Mouse (Mus musculus): ENCODE measurements at regions not wholly inside any gene's neighbourhood (a gene's known extent, or its start where the extent isn't known, plus 50 kb on each side); places are given as distances from the start of the nearest gene placed in this dataset.

GRCm38 (mm10) chr15:90082175-90082951 is 141.7 kb upstream of the Alg10b start:
- H3K27me3 ChIP-seq (replicated peaks; ENCODE audit: control insufficient read depth, insufficient read depth, low read length) = no peaks in the 10 kb centered on the region
- 63% methylated on average over 9 of the region's 9 CpGs for WGBS
- no peaks in the 10 kb centered on the region for H3K36me3 ChIP-seq (ENCODE audit: control insufficient read depth, insufficient read depth)
- no peak overlapping the region for H3K9ac ChIP-seq (ENCODE audit: low read depth, low read length)
- no peaks in the 10 kb centered on the region for H3K9me3 ChIP-seq (ENCODE audit: control insufficient read depth)
- no peaks in the 10 kb centered on the region for H3K4me1 ChIP-seq (replicated peaks; ENCODE audit: control insufficient read depth, insufficient read depth, low read length)
- no peak for ATAC-seq
- H3K4me2 ChIP-seq (replicated peaks; ENCODE audit: low read depth) = no peak overlapping the region
- no peak overlapping the region for H3K27ac ChIP-seq (ENCODE audit: low read depth, low read length)
- no peak overlapping the region for H3K4me3 ChIP-seq (ENCODE audit: low read depth, low read length)
- TF ChIP-seq CTCF (IDR thresholded peaks at IDR 0.05; ENCODE audit: low read depth) = no peak

DNA sequence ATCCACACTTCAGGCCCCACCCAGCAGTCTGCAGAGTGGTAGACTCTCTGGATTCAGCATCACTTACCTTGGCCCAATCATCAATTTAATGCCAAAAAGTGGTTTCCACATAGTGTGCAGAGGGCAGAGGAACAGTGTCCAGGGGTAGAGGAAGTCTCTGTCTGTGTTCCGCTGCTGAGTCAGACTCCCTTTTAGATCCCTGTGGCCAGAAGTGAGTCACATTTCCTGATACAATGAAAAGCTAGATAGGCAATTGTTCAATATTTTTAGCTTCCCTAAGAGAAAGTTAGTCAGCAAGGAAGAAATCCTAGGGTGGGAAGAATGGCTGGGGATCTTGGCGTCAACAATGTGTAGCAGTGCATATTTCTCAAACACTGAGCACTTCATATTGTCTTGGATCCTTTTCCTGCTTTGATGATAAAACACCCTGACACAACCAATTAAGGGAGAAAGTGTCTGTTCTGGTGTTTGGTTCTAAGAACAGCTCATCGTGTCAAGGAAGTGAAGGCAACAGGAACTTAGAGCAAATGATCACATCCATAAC is 114.6 kb upstream of the Alg10b start:
- no peak for ATAC-seq
- Histone ChIP-seq H3K9me3 (ENCODE audit: control insufficient read depth) (no peaks in the 10 kb centered on the region), H3K36me3 (ENCODE audit: control insufficient read depth, insufficient read depth) (no peaks in the 10 kb centered on the region), H3K27ac (ENCODE audit: low read depth, low read length) (no peak overlapping the region), H3K4me3 (ENCODE audit: low read depth, low read length) (no peak overlapping the region), H3K4me1 (replicated peaks; ENCODE audit: control insufficient read depth, insufficient read depth, low read length) (no peaks in the 10 kb centered on the region), H3K27me3 (replicated peaks; ENCODE audit: control insufficient read depth, insufficient read depth, low read length) (no peaks in the 10 kb centered on the region), H3K9ac (ENCODE audit: low read depth, low read length) (no peak overlapping the region), H3K4me2 (replicated peaks; ENCODE audit: low read depth) (no peak overlapping the region)
- WGBS = 77% methylated on average over 3 of the region's 3 CpGs
- no peak for TF ChIP-seq CTCF (IDR thresholded peaks at IDR 0.05; ENCODE audit: low read depth)

DNA sequence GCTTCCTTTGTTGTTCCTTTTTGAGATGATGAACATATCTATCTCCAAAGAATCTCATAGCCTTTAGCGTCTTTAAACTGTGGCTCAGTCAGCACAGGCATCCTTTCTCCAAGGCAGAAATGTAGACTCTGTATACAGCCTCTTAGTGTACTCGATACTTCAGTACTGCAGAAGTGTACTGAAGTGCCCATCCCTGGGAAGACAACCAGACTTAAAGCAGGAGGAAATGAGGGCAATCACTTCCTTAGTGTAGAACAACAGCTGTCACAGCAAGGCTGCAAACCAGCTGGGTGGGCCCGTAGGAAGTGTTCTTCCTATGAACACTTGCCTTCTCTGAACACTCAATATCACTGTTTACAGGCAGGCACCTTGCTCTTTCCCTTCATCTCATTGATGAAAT is 110.5 kb upstream of the Alg10b start:
- no peak for ATAC-seq
- Histone ChIP-seq H3K36me3 (ENCODE audit: control insufficient read depth, insufficient read depth) (no peaks in the 10 kb centered on the region), H3K4me1 (replicated peaks; ENCODE audit: control insufficient read depth, insufficient read depth, low read length) (no peaks in the 10 kb centered on the region), H3K4me3 (ENCODE audit: low read depth, low read length) (no peak overlapping the region), H3K9ac (ENCODE audit: low read depth, low read length) (no peak overlapping the region), H3K4me2 (replicated peaks; ENCODE audit: low read depth) (no peak overlapping the region), H3K27me3 (replicated peaks; ENCODE audit: control insufficient read depth, insufficient read depth, low read length) (no peaks in the 10 kb centered on the region), H3K9me3 (ENCODE audit: control insufficient read depth) (no peaks in the 10 kb centered on the region), H3K27ac (ENCODE audit: low read depth, low read length) (no peak overlapping the region)
- no peak for TF ChIP-seq CTCF (IDR thresholded peaks at IDR 0.05; ENCODE audit: low read depth)
- 56% methylated on average over 3 of the region's 3 CpGs for WGBS

- no peaks in the 10 kb centered on the region for H3K36me3 ChIP-seq (ENCODE audit: control insufficient read depth, insufficient read depth)
- no peak overlapping the region for H3K9ac ChIP-seq (ENCODE audit: low read depth, low read length)
- H3K4me1 ChIP-seq (replicated peaks; ENCODE audit: control insufficient read depth, insufficient read depth, low read length) = no peaks in the 10 kb centered on the region
- no peak for TF ChIP-seq CTCF (IDR thresholded peaks at IDR 0.05; ENCODE audit: low read depth)
- no peak overlapping the region for H3K4me2 ChIP-seq (replicated peaks; ENCODE audit: low read depth)
- H3K27me3 ChIP-seq (replicated peaks; ENCODE audit: control insufficient read depth, insufficient read depth, low read length) = no peaks in the 10 kb centered on the region
- H3K9me3 ChIP-seq (ENCODE audit: control insufficient read depth) = no peaks in the 10 kb centered on the region
- ATAC-seq = no peak
- H3K27ac ChIP-seq (ENCODE audit: low read depth, low read length) = no peak overlapping the region
- H3K4me3 ChIP-seq (ENCODE audit: low read depth, low read length) = no peak overlapping the region
- WGBS = 60% methylated on average over 3 of the region's 3 CpGs
Measured at GRCm38 (mm10) chr15:90119747-90120146, 104.4 kb upstream of the Alg10b start.

DNA sequence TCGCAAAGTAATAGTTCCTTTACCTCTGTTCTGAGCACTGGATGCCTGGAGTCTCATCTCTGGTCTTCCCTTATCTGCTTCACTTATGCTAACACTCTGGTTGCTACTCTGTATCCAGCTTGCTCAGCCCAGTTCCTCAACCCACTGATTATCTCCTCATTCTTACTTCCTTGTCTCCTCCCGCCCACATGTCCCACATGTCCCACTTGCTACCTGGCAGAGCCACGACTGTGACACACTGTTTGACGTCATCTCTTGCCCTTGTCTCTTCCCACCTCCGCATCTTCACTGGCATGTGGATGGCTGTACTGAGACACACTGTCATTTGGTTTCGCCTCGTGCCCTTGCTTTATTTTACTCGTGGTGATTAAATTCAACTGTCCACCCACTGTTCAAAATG is 100.1 kb upstream of the Alg10b start:
- Histone ChIP-seq H3K9ac (ENCODE audit: low read depth, low read length) (no peak overlapping the region), H3K4me3 (ENCODE audit: low read depth, low read length) (no peak overlapping the region), H3K4me2 (replicated peaks; ENCODE audit: low read depth) (no peak overlapping the region), H3K4me1 (replicated peaks; ENCODE audit: control insufficient read depth, insufficient read depth, low read length) (no peaks in the 10 kb centered on the region), H3K36me3 (ENCODE audit: control insufficient read depth, insufficient read depth) (no peaks in the 10 kb centered on the region), H3K27me3 (replicated peaks; ENCODE audit: control insufficient read depth, insufficient read depth, low read length) (no peaks in the 10 kb centered on the region), H3K9me3 (ENCODE audit: control insufficient read depth) (no peaks in the 10 kb centered on the region), H3K27ac (ENCODE audit: low read depth, low read length) (no peak overlapping the region)
- TF ChIP-seq CTCF (IDR thresholded peaks at IDR 0.05; ENCODE audit: low read depth) = no peak
- no peak for ATAC-seq
- WGBS = 84% methylated on average over 8 of the region's 8 CpGs

GRCm38 (mm10) chr15:90125146-90125545 is 99.0 kb upstream of the Alg10b start:
- TF ChIP-seq CTCF (IDR thresholded peaks at IDR 0.05; ENCODE audit: low read depth) = no peak
- H3K4me2 ChIP-seq (replicated peaks; ENCODE audit: low read depth) = no peak overlapping the region

More at GRCm38 (mm10) chr15:90125146-90125545, 99.0 kb upstream of the Alg10b start:
- H3K4me1 ChIP-seq (replicated peaks; ENCODE audit: control insufficient read depth, insufficient read depth, low read length) = no peaks in the 10 kb centered on the region
- WGBS = 77% methylated on average over 8 of the region's 8 CpGs
- no peak overlapping the region for H3K9ac ChIP-seq (ENCODE audit: low read depth, low read length)
- no peak overlapping the region for H3K27ac ChIP-seq (ENCODE audit: low read depth, low read length)
- H3K36me3 ChIP-seq (ENCODE audit: control insufficient read depth, insufficient read depth) = no peaks in the 10 kb centered on the region
- no peaks in the 10 kb centered on the region for H3K27me3 ChIP-seq (replicated peaks; ENCODE audit: control insufficient read depth, insufficient read depth, low read length)
- H3K4me3 ChIP-seq (ENCODE audit: low read depth, low read length) = no peak overlapping the region
- no peak for ATAC-seq
- H3K9me3 ChIP-seq (ENCODE audit: control insufficient read depth) = no peaks in the 10 kb centered on the region
